Mouse (Mus musculus) kidney, adult 2 months (tissue): ENCODE measurements around the gene Lrig2. TPM values are rescaled to one million over a fixed set of nuclear protein-coding genes. Genes with fewer than 3 reads are reported as not detected.

ENCODE experiments used
- DNase-seq: peaks from one replicate; pipeline ENCODE4 v3.0.0; 2021
- H3K27ac ChIP-seq: fragments of 200-500 bp; 2 replicates; pipeline ENCODE4 v1.5.1; 2012; ENCODE audit warnings: low read depth, low read length, control low read depth, inconsistent platforms; ENCODE audit not compliant: insufficient read depth
- H3K27me3 ChIP-seq: fragments of 200-500 bp; replicated peaks from 2 replicates; pipeline ENCODE4 v1.6.1; 2012; ENCODE audit warnings: mild to moderate bottlenecking, moderate library complexity, low read length, inconsistent platforms; ENCODE audit not compliant: control insufficient read depth, insufficient read depth
- H3K36me3 ChIP-seq: fragments of 200-500 bp; 2 replicates; pipeline ENCODE4 v1.6.1; 2012; ENCODE audit warnings: mild to moderate bottlenecking, moderate library complexity, low read length, inconsistent platforms; ENCODE audit not compliant: control insufficient read depth, insufficient read depth
- H3K4me1 ChIP-seq: fragments of 200-500 bp; 2 replicates; pipeline ENCODE4 v1.6.1; 2011; ENCODE audit warnings: low read length; ENCODE audit not compliant: control insufficient read depth, insufficient read depth
- H3K4me3 ChIP-seq: fragments of 200-500 bp; 2 replicates; pipeline ENCODE4 v1.5.1; 2011; ENCODE audit warnings: mild to moderate bottlenecking, low read depth, low read length, control low read depth; ENCODE audit not compliant: insufficient read depth
- CTCF ChIP-seq: fragments of 200-500 bp; conservative IDR thresholded peaks from 2 replicates; pipeline ENCODE4 v1.5.1; 2011; ENCODE audit warnings: low read depth, mild to moderate bottlenecking, control low read depth, low read length, moderate library complexity, mixed read lengths; ENCODE audit not compliant: insufficient read depth, insufficient read length
- POLR2A ChIP-seq: fragments of 200-500 bp; IDR thresholded peaks from one replicate; pipeline ENCODE4 v1.6.1; 2011; ENCODE audit warnings: low read depth, low read length, control low read depth
- WGBS: fragments of 180-500 bp; shearing (Covaris S2); methylation state at CpG from one replicate; pipeline ENCODE4 v1.1.7; 2018; 5-methylcytosine and 5-hydroxymethylcytosine counted together
- polyA plus RNA-seq: library from polyadenylated mRNA; depleted of rRNA; stranded (reverse); fragments of >200 nt; gene quantifications from 2 replicates; pipeline ENCODE4 v1.2.3, GENCODE M21; 2012; rRNA removed

Lrig2 gene
- polyA plus RNA-seq, 1 experiment: 4.8 TPM

DNA sequence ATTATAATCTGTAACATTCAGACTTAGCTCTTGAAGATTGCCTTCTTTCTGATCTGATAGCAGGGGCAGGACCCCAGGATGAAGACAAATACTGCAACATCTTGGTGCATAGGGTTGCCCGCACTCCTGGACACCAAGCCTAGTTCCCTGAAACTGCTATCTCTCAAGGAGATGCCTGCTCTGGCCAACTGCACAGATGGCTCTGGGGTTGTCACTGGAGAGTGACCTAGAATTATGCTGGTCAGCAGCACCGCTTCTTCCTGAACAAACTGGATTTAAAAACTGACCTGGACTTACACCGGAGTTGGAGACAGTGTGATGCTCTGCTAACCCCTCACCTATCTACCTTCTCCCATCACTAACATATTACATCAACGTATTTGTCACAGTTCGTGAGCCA lies 155.6 kb downstream of the Lrig2 start:
- TF ChIP-seq POLR2A (no peak), CTCF (no peak)
- H3K4me1 ChIP-seq: peaks cover 5% of the 10 kb centered on the region; the same call in 1 of the 2 replicates
- no peaks in the 10 kb centered on the region for H3K27me3 ChIP-seq
- H3K27ac ChIP-seq: no peak overlapping the region
- H3K36me3 ChIP-seq: no peaks in the 10 kb centered on the region
- 88% methylated on average over 5 of the region's 5 CpGs for whole genome bisulfite sequencing
- DNase-seq: no peak
- H3K4me3 ChIP-seq: no peak overlapping the region

DNA sequence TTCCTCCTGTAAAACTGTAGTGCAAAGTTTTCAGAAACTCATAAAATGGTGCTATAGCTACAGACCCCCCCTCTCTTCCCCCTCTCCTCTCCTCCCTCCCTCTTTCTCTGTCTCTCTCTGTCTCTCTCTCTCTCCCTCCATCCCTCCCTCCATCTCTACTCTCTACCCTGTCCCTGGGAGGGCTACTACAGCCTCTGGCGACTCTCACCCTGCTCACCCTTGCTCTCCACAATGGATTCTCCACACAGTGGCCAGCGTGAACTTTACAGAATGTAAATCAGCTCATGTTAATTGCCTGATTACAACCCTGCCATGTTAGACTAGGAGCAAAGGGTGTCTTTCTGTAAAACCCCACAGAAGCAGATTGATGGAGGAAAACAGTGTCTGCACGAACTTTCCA lies 157.8 kb downstream of the Lrig2 start:
- H3K4me3 ChIP-seq: no peak overlapping the region
- H3K27me3 ChIP-seq: no peaks in the 10 kb centered on the region
- DNase-seq: no peak
- H3K36me3 ChIP-seq: no peaks in the 10 kb centered on the region
- peaks cover 9% of the 10 kb centered on the region; the same call in 1 of the 2 replicates for H3K4me1 ChIP-seq
- no peak overlapping the region for H3K27ac ChIP-seq
- TF ChIP-seq POLR2A: no peak
- no peak for TF ChIP-seq CTCF
- 53% methylated on average over 3 of the region's 3 CpGs for WGBS

DNA sequence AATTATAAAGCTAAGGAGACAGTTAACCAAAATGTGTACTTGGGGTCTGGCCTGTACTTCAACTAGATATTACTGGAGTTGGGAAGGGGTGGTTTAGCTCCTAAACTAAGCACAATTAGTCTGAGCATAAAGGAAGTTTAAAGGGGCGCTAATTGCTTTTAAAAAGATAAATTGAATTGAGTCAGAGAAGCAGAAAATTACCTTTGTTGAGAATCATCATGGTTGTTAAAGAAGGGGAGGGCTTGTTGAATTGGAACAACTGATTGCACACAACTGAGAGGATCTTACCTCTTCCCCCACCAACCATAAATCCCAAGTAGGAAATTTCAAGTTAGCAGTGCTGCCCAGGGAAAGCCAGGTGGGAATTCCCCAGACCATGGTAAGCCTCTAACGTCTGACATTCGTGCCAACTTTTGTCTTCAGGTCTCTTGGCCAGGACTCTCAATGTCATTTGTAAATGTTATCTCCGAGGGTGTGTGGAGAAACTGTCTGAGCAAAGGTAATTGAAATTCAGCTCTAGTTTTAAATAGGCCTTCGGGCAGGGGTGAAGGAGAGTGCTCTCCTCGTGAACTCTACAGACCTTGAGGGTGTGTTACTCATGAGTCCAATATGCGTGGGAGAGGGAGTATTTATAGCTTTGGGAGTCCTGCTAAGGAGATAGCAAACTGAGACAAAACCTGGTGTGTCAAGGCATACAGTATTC lies 159.2 kb downstream of the Lrig2 start:
- DNase-seq: peak; percentile 38
- H3K4me1 ChIP-seq: peaks cover 9% of the 10 kb centered on the region; the same call in 1 of the 2 replicates
- TF ChIP-seq CTCF (no peak), POLR2A (no peak)

DNA sequence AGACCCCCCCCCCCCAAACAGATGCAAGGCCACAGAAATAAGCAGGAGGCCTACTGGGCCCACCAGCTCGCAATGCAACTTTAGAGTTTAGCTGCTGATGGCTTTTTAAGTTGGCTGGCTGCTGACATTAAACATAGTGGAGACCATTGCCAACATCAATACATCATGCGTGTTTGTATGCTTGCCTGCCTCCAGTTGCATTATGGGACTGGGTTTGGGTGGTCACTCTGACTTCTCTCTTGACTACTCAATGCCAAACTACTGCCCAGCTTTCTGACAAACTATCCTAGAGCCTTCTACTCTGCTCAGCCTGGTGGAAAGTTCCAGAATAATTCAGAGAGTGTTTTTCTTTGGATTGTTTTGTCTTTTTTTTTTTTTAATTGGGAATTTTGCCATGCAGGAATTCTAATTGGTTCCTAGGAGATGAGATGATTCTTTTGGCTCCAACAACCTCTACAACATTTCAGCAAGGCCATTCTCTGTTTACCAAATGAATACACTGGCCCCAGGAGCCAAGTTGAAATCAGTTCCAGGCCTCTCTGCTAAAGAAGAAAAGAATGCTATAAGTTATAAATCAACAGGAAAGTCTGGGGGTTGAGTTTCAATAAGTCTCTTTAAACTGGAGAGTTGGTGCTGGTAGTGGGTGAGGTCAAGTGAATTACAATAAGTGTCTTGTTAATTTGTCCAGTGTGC lies 161.3 kb downstream of the Lrig2 start:
- DNase-seq: peak; percentile 46
- 52% methylated on average over 2 of the region's 2 CpGs for WGBS
- Histone ChIP-seq H3K36me3 (no peaks in the 10 kb centered on the region), H3K27me3 (no peaks in the 10 kb centered on the region), H3K27ac (peak overlapping the region; percentile 69), H3K4me1 (peaks cover 9% of the 10 kb centered on the region; the same call in 1 of the 2 replicates), H3K4me3 (no peak overlapping the region)
- TF ChIP-seq CTCF (no peak), POLR2A (no peak)

More for the DNA sequence above, 159.2 kb downstream of the Lrig2 start:
- no peaks in the 10 kb centered on the region for H3K36me3 ChIP-seq
- H3K4me3 ChIP-seq: no peak overlapping the region
- H3K27ac ChIP-seq: peak overlapping the region; percentile 13; the same call in 1 of the 2 replicates
- 34% methylated on average over 7 of the region's 7 CpGs for WGBS
- no peaks in the 10 kb centered on the region for H3K27me3 ChIP-seq

DNA sequence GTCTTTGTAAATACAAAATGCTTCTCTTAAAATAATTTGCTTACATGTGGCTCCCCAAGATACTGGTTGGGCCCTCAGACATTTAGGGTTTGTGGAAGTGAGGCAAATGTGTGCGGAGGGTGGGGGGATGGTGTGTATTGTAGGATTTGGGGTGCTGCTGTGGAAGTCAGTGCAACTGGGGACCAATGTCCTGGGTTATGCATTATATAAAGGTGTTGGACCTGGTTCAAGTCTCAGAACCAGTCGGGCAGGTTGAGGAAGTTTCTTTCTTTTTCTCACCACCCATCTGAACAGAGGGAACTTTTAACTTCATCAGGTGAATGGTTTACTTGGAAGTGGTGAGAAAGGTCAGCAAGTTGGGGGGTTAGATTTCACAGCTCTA lies 161.9 kb downstream of the Lrig2 start:
- DNase-seq: peak; percentile 72
- no peaks in the 10 kb centered on the region for H3K27me3 ChIP-seq
- no peak overlapping the region for H3K4me3 ChIP-seq
- no peaks in the 10 kb centered on the region for H3K36me3 ChIP-seq
- H3K27ac ChIP-seq: peak overlapping the region; percentile 69
- H3K4me1 ChIP-seq: peaks cover 9% of the 10 kb centered on the region; the same call in 1 of the 2 replicates
- TF ChIP-seq POLR2A (no peak), CTCF (no peak)
- 52% methylated on average over 2 of the region's 2 CpGs for WGBS

DNA sequence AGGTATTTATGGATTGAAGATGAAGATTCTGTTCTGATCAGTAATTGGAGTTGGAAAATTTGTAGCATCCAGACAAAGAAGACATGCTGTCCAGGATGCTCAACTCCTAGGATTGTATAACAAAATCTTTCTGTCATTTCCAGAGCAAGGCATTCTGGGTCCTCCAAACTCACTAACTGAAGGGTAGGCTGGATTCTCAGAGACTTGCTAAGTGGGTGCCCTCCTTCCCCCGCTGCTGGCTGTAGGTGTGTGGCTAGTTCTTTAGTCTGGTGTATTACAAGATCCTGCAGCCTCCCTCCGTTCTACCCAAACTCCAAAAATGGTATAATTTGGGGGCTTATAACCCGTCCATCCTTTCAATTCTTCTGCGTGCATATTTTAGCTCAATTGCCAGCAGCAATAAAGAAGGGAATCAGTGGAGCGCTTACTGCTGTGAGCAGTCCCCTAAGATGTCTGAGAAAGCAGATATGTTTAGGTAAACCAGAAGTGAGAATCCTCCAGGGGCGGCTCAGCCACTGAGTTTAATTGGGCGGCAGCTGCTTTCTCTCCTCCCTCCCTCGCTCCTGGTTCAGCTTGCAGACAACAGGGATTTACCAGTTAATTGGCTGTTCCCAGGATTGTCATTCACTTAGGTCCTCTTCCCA lies 162.4 kb downstream of the Lrig2 start:
- peak overlapping the region; percentile 12; the same call in 1 of the 2 replicates for H3K27ac ChIP-seq
- H3K27me3 ChIP-seq: no peaks in the 10 kb centered on the region
- no peak for DNase-seq
- H3K36me3 ChIP-seq: no peaks in the 10 kb centered on the region
- TF ChIP-seq CTCF (no peak), POLR2A (no peak)
- H3K4me1 ChIP-seq: peaks cover 9% of the 10 kb centered on the region; the same call in 1 of the 2 replicates
- 44% methylated on average over 8 of the region's 8 CpGs for WGBS
- no peak overlapping the region for H3K4me3 ChIP-seq

Other genes starting within 250 kb of the Lrig2 start
- 18.3 and 23.1 TPM in 2 replicates for gene Slc16a1, start 126.8 kb upstream of the Lrig2 start, polyA plus RNA-seq